Mouse (Mus musculus): ENCODE results near the gene Pop5. TPM values are rescaled to one million over a fixed set of nuclear protein-coding genes. Genes with fewer than 3 reads are reported as not detected.

Pop5 gene
- polyA plus RNA-seq, 1 experiment from 2014 or later: 161 TPM

- Histone ChIP-seq H3K4me1 (replicated peaks; ENCODE audit: insufficient read depth, low read length) (no peaks in the 10 kb centered on the region), H3K9ac (ENCODE audit: low read depth, low read length) (no peak overlapping the region), H3K4me3 (replicated peaks; ENCODE audit: low read depth, low read length) (no peak overlapping the region), H3K9me3 (replicated peaks; ENCODE audit: low read length) (no peaks in the 10 kb centered on the region), H3K27me3 (ENCODE audit: insufficient read depth, low read length) (no peaks in the 10 kb centered on the region), H3K4me2 (ENCODE audit: low read length) (no peak overlapping the region), H3K36me3 (ENCODE audit: insufficient read depth, low read length) (no peaks in the 10 kb centered on the region), H3K27ac (no peak overlapping the region)
- DNase-seq (ENCODE audit: low spot score): no peak
- TF ChIP-seq CTCF (IDR thresholded peaks at IDR 0.05; ENCODE audit: low read depth): no peak
- no peak for ATAC-seq (replicated peaks; ENCODE audit: low FRiP score, low read depth)
- 79% methylated on average over 9 of the region's 9 CpGs for WGBS
These were observed 23.2 kb upstream of the Pop5 start for GRCm38 (mm10) chr5:115212451-115212850.

- no peaks in the 10 kb centered on the region for H3K9me3 ChIP-seq (replicated peaks; ENCODE audit: low read length)
- no peak for ATAC-seq (replicated peaks; ENCODE audit: low FRiP score, low read depth)
- no peak for TF ChIP-seq CTCF (IDR thresholded peaks at IDR 0.05; ENCODE audit: low read depth)
These were observed 22.8 kb upstream of the Pop5 start for GRCm38 (mm10) chr5:115212861-115213260.

DNA sequence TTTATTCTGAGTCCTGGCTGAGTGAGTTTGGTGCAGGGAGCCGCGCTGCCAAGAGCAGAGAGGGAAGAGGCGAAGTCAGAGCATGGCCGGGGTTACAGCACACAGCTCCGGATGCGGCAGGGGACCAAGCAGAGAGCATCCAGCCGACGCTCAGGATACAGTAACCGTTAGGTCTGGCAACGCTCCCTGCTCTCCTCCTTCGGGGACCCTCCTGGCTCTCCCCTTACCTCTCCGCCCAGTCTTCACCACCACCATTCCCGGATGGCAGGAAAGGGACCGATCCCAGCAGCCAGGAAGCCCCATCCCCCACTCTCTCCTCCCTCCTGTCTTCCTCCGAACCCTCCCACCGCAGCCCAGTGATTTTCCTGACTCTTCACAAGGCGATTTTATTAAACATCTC lies 20.8 kb upstream of the Pop5 start:
- H3K36me3 ChIP-seq (ENCODE audit: insufficient read depth, low read length): no peaks in the 10 kb centered on the region
- H3K4me3 ChIP-seq (replicated peaks; ENCODE audit: low read depth, low read length): peak overlapping the region; percentile 28
- ATAC-seq (replicated peaks; ENCODE audit: low FRiP score, low read depth) (no peak; the same call in 1 of the 2 replicates), DNase-seq (ENCODE audit: low spot score) (peak; percentile 58)
- no peaks in the 10 kb centered on the region for H3K27me3 ChIP-seq (ENCODE audit: insufficient read depth, low read length)
- H3K4me2 ChIP-seq (ENCODE audit: low read length): peak overlapping the region; percentile 69
- no peak for TF ChIP-seq CTCF (IDR thresholded peaks at IDR 0.05; ENCODE audit: low read depth)
- H3K27ac ChIP-seq: no peak overlapping the region
- H3K4me1 ChIP-seq (replicated peaks; ENCODE audit: insufficient read depth, low read length): no peaks in the 10 kb centered on the region
- peak overlapping the region; percentile 28; the same call in 1 of the 2 replicates for H3K9ac ChIP-seq (ENCODE audit: low read depth, low read length)
- H3K9me3 ChIP-seq (replicated peaks; ENCODE audit: low read length): no peaks in the 10 kb centered on the region
- under 1% methylated on average over 17 of the region's 17 CpGs for WGBS

More at GRCm38 (mm10) chr5:115212861-115213260, 22.8 kb upstream of the Pop5 start:
- H3K4me2 ChIP-seq (ENCODE audit: low read length): no peak overlapping the region
- no peak overlapping the region for H3K27ac ChIP-seq
- 55% methylated on average over 4 of the region's 4 CpGs for WGBS
- H3K9ac ChIP-seq (ENCODE audit: low read depth, low read length): no peak overlapping the region
- no peaks in the 10 kb centered on the region for H3K27me3 ChIP-seq (ENCODE audit: insufficient read depth, low read length)
- no peak overlapping the region for H3K4me3 ChIP-seq (replicated peaks; ENCODE audit: low read depth, low read length)
- no peak for DNase-seq (ENCODE audit: low spot score)
- H3K4me1 ChIP-seq (replicated peaks; ENCODE audit: insufficient read depth, low read length): no peaks in the 10 kb centered on the region
- no peaks in the 10 kb centered on the region for H3K36me3 ChIP-seq (ENCODE audit: insufficient read depth, low read length)

DNA sequence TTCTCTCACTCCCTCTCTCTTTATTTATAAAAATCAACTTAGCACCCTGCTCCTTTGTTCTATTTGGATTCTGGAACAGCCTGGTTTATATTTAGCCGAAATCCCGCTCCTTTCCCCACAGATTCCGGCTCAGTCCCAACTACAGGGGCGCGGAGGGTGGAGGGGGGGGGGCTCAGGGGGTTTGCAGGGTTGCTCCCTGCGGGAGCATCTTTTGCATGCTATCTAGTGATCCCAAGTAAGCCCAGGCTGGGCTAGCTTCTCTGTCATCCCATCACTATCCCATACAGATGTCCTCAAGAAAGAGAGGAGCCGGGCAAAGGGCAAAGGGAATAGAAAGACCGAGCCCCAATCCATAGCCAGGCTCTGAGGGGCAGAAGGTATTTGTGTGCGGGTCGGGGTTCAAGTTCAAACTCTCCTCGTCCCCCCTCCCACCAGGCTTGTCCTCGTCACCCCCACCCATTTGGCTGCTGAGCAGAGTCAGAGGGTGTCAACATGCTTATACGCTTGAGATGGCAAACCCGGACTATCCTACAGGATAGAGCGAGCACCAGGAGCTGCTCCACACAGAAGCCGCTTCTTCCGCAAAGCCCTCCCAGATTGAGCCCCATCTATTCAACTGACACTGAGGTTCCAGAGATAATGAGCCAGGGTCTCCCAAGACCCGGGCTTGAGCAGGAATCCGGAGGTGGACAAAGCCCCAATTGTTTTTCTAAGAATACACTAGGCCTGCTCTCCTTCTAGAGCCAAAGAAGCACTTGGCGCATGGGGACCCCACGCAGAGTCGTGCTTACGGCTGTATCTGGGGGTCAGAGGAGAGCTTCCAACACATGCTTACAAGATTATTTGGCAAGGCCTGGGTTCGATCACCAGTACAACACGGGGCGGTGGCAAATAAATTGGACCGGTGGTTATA lies 20.1 kb upstream of the Pop5 start:
- TF ChIP-seq CTCF (IDR thresholded peaks at IDR 0.05; ENCODE audit: low read depth): no peak
- Histone ChIP-seq H3K9me3 (replicated peaks; ENCODE audit: low read length) (no peaks in the 10 kb centered on the region), H3K36me3 (ENCODE audit: insufficient read depth, low read length) (no peaks in the 10 kb centered on the region), H3K9ac (ENCODE audit: low read depth, low read length) (peak overlapping the region; percentile 28; the same call in 1 of the 2 replicates), H3K4me2 (ENCODE audit: low read length) (peak overlapping the region; percentile 69), H3K27me3 (ENCODE audit: insufficient read depth, low read length) (no peaks in the 10 kb centered on the region), H3K4me1 (replicated peaks; ENCODE audit: insufficient read depth, low read length) (no peaks in the 10 kb centered on the region), H3K27ac (no peak overlapping the region), H3K4me3 (replicated peaks; ENCODE audit: low read depth, low read length) (peak overlapping the region; percentile 28; the same call in 1 of the 2 replicates)
- ATAC-seq (replicated peaks; ENCODE audit: low FRiP score, low read depth) (no peak), DNase-seq (ENCODE audit: low spot score) (no peak)
- WGBS: 32% methylated on average over 27 of the region's 27 CpGs

DNA sequence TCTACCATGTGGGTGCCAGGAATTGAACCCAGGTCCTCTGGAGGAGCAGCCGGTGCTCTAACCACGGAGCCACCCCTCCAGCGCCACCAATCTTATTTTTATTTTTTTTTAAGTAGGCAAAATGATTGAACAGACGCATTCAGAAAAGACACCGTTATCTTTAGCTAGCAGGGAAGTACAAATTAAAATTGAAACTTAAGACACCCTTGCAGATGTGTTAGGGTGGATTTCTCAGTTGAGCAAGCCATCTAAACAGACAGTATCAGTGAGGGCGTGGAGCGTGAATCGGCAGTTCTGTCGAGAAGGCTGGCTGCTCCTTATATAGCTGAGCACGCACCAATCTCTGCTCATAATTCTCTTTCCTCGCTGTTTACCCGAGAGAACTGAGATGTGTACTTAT lies 17.6 kb upstream of the Pop5 start:
- no peak overlapping the region for H3K9ac ChIP-seq (ENCODE audit: low read depth, low read length)
- no peaks in the 10 kb centered on the region for H3K27me3 ChIP-seq (ENCODE audit: insufficient read depth, low read length)
- TF ChIP-seq CTCF (IDR thresholded peaks at IDR 0.05; ENCODE audit: low read depth): no peak
- no peaks in the 10 kb centered on the region for H3K36me3 ChIP-seq (ENCODE audit: insufficient read depth, low read length)
- H3K4me1 ChIP-seq (replicated peaks; ENCODE audit: insufficient read depth, low read length): no peaks in the 10 kb centered on the region
- H3K4me3 ChIP-seq (replicated peaks; ENCODE audit: low read depth, low read length): no peak overlapping the region
- H3K27ac ChIP-seq: no peak overlapping the region
- no peak for ATAC-seq (replicated peaks; ENCODE audit: low FRiP score, low read depth)
- H3K9me3 ChIP-seq (replicated peaks; ENCODE audit: low read length): no peaks in the 10 kb centered on the region
- DNase-seq (ENCODE audit: low spot score): no peak
- H3K4me2 ChIP-seq (ENCODE audit: low read length): no peak overlapping the region
- 75% methylated on average over 12 of the region's 12 CpGs for WGBS

GRCm38 (mm10) chr5:115220931-115221640 lies 14.6 kb upstream of the Pop5 start:
- Histone ChIP-seq H3K27ac (no peak overlapping the region), H3K4me3 (replicated peaks; ENCODE audit: low read depth, low read length) (no peak overlapping the region), H3K9ac (ENCODE audit: low read depth, low read length) (no peak overlapping the region), H3K36me3 (ENCODE audit: insufficient read depth, low read length) (no peaks in the 10 kb centered on the region), H3K27me3 (ENCODE audit: insufficient read depth, low read length) (no peaks in the 10 kb centered on the region), H3K4me2 (ENCODE audit: low read length) (no peak overlapping the region), H3K4me1 (replicated peaks; ENCODE audit: insufficient read depth, low read length) (no peaks in the 10 kb centered on the region), H3K9me3 (replicated peaks; ENCODE audit: low read length) (no peaks in the 10 kb centered on the region)
- 29% methylated on average over 13 of the region's 13 CpGs for WGBS
- DNase-seq (ENCODE audit: low spot score) (peak; percentile 50), ATAC-seq (replicated peaks; ENCODE audit: low FRiP score, low read depth) (no peak)
- no peak for TF ChIP-seq CTCF (IDR thresholded peaks at IDR 0.05; ENCODE audit: low read depth)

Data from kidney, postnatal 0 days (tissue).